Mouse (Mus musculus) cortical plate, adult 2 months (tissue): ENCODE results near the gene Prr7. TPM values are rescaled to one million over a fixed set of nuclear protein-coding genes. Genes with fewer than 3 reads are reported as not detected.

Experiments used
- H3K27ac ChIP-seq: fragments of 200-500 bp; 2 replicates; pipeline ENCODE4 v1.5.1; 2012; ENCODE audit warnings: low read length, control low read depth, inconsistent platforms; ENCODE audit not compliant: insufficient read depth
- H3K4me1 ChIP-seq: fragments of 200-500 bp; 2 replicates; pipeline ENCODE4 v1.6.1; 2011; ENCODE audit warnings: low read length; ENCODE audit not compliant: control insufficient read depth, insufficient read depth
- H3K4me3 ChIP-seq: fragments of 200-500 bp; 2 replicates; pipeline ENCODE4 v1.5.1; 2011; ENCODE audit warnings: mild to moderate bottlenecking, low read length, control low read depth; ENCODE audit not compliant: insufficient read depth
- CTCF ChIP-seq: fragments of 200-500 bp; IDR thresholded peaks from 2 replicates; pipeline ENCODE4 v1.5.1; 2011; ENCODE audit warnings: mild to moderate bottlenecking, control low read depth, low read length; ENCODE audit not compliant: insufficient read depth; ENCODE audit errors: extremely low read depth
- POLR2A ChIP-seq: fragments of 200-500 bp; IDR thresholded peaks from 2 replicates; pipeline ENCODE4 v1.6.1; 2011; ENCODE audit warnings: mild to moderate bottlenecking, low read length, control low read depth; ENCODE audit not compliant: insufficient read depth; ENCODE audit errors: extremely low read depth
- polyA plus RNA-seq: library from polyadenylated mRNA; depleted of rRNA; stranded (reverse); fragments of >200 nt; gene quantifications from 2 replicates; pipeline ENCODE4 v1.2.3, GENCODE M21; 2012

The Prr7 gene
- polyA plus RNA-seq, 1 experiment = 73.5 TPM

DNA sequence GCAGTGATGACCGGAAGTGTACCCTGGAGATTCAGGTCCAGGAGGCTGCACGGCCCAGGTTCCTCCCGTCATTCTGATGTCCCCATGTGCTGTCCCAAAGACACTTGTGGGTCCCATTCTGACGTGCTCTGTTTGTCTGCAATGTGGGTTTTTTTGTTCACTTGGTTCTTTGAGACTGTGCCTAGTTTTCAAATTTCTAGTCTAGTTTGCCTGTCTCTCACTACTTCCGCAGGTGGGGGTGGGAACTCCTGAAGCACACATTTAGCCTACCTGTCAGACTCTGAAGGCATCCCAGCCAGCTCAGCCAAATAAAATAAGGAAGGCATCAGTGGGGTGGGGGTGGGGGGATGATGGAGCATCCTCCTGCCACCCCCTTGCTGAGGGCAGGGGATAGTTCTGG, 15.9 kb upstream of the Prr7 start:
- no peak for TF ChIP-seq POLR2A
- TF ChIP-seq CTCF = no peak
- Histone ChIP-seq H3K27ac (no peak overlapping the region), H3K4me3 (no peak overlapping the region), H3K4me1 (peaks cover 5% of the 10 kb centered on the region)

GRCm38 (mm10) chr13:55449205-55449604, 14.9 kb upstream of the Prr7 start:
- no peak for TF ChIP-seq CTCF
- no peak for TF ChIP-seq POLR2A
- H3K4me1 ChIP-seq = peaks cover 4% of the 10 kb centered on the region; the same call in 1 of the 2 replicates
- no peak overlapping the region for H3K4me3 ChIP-seq
- no peak overlapping the region for H3K27ac ChIP-seq

DNA sequence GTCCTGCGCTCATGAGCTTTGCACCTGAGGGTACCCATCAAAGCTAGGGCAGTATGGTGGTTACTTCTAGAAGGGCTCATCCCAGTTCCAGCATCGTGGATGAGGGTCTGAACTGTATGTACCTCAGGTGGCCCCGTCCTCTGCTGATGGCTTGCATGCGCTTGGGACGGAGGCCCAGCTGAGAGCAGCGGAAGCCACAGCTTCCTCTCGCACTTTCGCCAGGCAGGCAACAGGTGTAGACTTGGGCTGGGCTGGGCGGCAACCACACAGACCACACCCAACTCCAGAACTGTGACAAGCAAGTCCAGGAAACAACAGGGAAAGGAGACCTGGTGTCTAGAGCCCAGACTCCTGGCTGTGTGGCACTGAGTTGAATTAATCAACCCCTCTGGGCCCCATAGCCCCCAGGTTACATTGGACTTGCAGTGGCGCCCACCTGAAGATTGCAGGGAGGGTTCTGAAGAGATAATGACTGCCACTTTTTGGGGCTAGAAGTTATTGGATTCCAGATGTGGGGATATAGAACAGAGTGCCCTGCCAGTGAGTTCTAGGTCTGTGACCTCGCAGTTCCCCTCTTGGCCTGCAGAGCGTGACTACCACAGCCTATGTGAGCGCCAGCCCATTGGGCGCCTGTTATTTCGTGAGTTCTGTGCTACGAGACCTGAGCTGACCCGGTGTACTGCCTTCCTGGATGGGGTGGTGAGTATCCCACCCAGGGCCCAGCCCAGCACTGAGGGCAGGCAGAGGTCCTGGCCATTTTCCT, 14.2 kb upstream of the Prr7 start:
- Histone ChIP-seq H3K4me3 (no peak overlapping the region), H3K4me1 (peaks cover 4% of the 10 kb centered on the region; the same call in 1 of the 2 replicates), H3K27ac (no peak overlapping the region)
- TF ChIP-seq CTCF = no peak
- no peak for TF ChIP-seq POLR2A

GRCm38 (mm10) chr13:55450511-55450980, 13.5 kb upstream of the Prr7 start:
- TF ChIP-seq CTCF (no peak), POLR2A (no peak)
- H3K27ac ChIP-seq = no peak overlapping the region

GRCm38 (mm10) chr13:55451296-55451695, 12.8 kb upstream of the Prr7 start:
- Histone ChIP-seq H3K4me3 (no peak overlapping the region), H3K4me1 (peaks cover 2% of the 10 kb centered on the region; the same call in 1 of the 2 replicates), H3K27ac (no peak overlapping the region)
- TF ChIP-seq CTCF (no peak), POLR2A (no peak)

More at GRCm38 (mm10) chr13:55450511-55450980, 13.5 kb upstream of the Prr7 start:
- H3K4me1 ChIP-seq = peaks cover 4% of the 10 kb centered on the region; the same call in 1 of the 2 replicates
- no peak overlapping the region for H3K4me3 ChIP-seq

DNA sequence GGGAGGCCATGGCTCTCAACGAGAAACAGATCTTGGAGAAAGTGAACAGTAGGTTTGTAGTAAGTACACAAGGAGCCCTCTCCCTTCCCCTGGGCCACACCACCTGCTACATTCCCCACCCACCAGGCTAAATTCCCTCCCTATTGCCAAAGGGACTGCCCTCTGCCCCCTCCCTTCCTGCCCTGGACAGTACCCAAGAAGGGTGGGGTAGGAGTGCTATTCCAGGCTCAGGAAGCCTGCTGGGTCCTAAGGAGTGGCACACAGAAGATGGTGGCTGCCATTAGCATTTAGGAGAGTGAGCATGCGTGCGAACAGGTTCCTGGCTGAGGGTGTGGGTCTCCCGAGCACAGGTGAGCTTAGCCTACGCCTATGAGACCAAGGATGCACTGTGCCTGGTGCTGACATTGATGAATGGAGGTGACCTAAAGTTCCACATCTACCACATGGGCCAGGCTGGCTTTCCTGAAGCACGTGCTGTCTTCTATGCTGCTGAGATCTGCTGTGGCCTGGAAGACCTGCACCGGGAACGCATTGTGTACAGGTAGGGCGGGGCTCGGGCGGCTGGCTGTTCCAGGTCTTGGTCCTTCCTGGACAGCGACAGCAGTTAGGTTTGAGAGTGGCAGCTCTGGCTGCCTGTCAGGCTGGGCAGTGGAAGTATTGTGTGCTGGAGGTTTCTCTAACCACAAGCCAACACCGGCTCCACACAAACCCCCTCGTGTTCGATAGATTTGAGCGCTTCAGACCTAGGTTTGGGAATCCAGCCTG, 12.1 kb upstream of the Prr7 start:
- no peak overlapping the region for H3K4me3 ChIP-seq
- TF ChIP-seq CTCF = no peak
- H3K27ac ChIP-seq = no peak overlapping the region
- H3K4me1 ChIP-seq = peaks cover 2% of the 10 kb centered on the region; the same call in 1 of the 2 replicates

- Histone ChIP-seq H3K27ac (no peak overlapping the region), H3K4me3 (no peak overlapping the region), H3K4me1 (peaks cover 5% of the 10 kb centered on the region)
- TF ChIP-seq POLR2A = no peak
Measured at GRCm38 (mm10) chr13:55462965-55463364, 1.1 kb upstream of the Prr7 start.

DNA sequence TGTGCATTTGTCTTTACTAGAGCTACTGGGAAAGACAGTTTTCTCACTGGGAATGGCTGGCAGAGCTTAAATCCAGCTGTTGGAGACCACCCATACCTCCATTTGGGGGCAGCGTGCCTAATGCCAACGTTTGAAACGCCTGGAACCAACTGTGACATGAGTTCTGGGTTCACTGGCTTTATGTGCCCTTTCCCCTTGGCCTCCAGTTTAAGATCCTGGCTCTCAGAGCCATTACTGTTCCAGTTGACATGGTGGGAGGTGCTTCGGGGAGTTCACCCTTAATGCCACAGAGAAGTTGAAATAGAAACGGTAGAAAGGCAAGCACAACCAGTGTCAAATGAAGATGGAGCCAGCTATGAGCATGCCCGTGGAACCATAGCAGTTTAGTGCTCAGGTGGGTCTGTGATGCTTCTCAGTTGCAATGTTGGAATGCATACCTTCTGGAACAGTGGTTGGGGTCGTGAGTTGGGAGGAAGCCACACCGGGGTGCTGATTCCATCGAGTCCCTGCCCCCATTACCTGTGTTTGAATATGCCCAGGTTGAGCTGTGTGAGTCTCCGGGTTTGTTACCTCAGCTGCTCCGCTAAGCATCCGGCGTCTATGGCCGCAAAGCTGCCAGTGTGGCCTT, 554 bp upstream of the Prr7 start:
- H3K4me1 ChIP-seq = peaks cover 8% of the 10 kb centered on the region

DNA sequence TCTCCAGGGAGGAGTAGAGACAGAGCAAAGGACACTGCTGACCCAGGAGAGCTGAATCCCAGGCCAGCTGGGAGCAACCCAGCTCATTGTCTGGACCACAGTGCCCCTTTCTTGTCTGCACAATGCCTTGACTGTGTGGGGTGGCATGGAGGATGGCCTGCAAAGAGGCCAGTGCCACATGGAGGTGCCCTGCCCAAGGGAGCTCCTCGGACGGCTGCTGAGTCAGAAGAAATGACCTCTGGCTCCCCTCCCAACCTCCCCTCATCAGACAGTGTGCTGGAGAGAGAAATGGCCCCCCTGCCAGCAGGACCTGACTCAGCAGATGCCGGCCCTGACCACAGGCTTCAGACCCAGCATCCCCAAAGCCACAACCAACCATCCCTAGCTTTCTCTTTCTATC, 1.1 kb downstream of the Prr7 start:
- Histone ChIP-seq H3K27ac (peak overlapping the region; percentile 100), H3K4me3 (peak overlapping the region; percentile 85), H3K4me1 (peaks cover 14% of the 10 kb centered on the region)
- TF ChIP-seq POLR2A = no peak
- no peak for TF ChIP-seq CTCF

More for the DNA sequence above, 554 bp upstream of the Prr7 start:
- TF ChIP-seq CTCF (no peak), POLR2A (no peak)
- Histone ChIP-seq H3K4me3 (peak overlapping the region; percentile 85), H3K27ac (peak overlapping the region; percentile 79)
